Mouse (Mus musculus): ENCODE results near the gene Cog1. TPM values are rescaled to one million over a fixed set of nuclear protein-coding genes. Genes with fewer than 3 reads are reported as not detected.
"Not testable (repeated sequence)": the region's sequence is repeated elsewhere in the genome, so short reads cannot be mapped to it uniquely, and the experiment has no call there.

Gene Cog1
- total RNA-seq, 2 experiments from 2014 or later = 43.7 to 44.0 TPM

- DNase-seq (ENCODE audit: low spot score in 2 of 2); intact Hi-C loops (cut with DNase I): not testable (repeated sequence)
Measured at GRCm38 (mm10) chr11:113660213-113660612, 11.2 kb downstream of the Cog1 start.

DNA sequence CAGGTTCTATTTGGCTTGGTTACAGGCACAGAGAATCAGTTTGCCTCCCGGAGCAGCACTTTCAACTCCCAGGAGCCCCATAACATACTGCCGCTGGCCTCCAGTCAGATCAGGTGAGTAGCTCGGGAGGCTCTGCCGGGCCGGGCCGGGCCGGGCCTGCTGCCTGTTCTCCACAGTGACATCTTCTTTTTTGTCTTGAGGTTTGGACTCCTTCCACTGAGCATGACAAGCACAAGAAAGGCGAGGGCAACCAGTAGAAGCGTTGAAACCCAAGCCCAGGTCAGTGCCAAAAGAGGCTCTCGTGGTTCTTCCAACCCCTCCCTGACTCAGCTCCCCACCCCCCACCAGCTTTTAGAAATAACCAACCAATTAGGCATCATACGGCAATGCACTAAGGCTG, 12.0 kb downstream of the Cog1 start:
- intact Hi-C loops (cut with DNase I) = no loop called here
- no peak for DNase-seq (ENCODE audit: low spot score in 2 of 2)

DNA sequence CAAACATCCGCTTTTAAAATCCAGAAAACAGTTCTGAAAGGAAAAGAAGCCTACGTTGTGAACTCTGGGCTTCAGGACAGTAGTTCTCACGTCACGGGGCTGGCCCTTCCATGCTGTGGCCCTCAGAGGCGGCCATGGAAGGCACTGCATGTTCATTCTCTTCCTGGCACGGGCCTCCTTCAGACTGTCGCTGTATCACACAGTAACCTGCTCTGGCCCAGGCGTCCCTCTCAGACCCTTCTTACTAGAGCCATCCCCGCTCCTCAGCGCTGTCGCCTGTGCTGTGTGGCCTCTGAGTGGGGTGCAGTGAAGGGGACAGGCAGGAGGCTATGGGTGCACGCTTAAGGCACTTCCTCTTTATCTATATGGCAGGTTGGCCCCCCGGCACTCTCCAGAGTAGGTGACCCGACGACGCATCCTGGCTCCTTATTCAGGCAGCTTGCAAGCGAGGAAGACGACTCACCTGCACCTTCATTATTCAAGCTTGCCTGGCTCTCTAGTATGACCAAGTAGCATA, 12.9 kb downstream of the Cog1 start:
- no peak for DNase-seq (ENCODE audit: low spot score in 2 of 2)
- intact Hi-C loops (cut with DNase I) = no loop called here

GRCm38 (mm10) chr11:113664279-113664678, 15.3 kb downstream of the Cog1 start:
- intact Hi-C loops (cut with DNase I) = no loop called here
- DNase-seq (ENCODE audit: low spot score in 2 of 2) = no peak

DNA sequence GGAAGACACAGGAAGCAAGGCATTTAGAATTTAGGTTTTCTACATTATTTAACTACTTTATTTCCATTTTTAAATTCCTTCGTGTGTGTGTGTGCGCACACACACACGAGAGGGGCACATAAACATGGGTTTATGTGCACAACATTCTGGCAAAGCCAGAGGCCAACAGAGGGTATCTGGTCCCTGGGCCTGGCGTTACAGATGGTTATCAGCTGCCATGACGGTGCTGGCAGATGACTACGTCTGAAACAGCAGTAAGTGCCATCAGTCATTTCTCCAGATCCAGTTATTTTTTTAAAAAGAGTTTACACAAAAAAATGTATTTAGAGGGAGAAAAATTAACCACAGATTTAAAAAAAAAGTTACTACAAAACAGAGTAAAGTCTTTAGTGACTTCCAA, 17.2 kb downstream of the Cog1 start:
- no peak for DNase-seq (ENCODE audit: low spot score in 2 of 2)
- intact Hi-C loops (cut with DNase I) = no loop called here

- DNase-seq (ENCODE audit: low spot score in 2 of 2) = no peak
- intact Hi-C loops (cut with DNase I) = no loop called here
Measured at GRCm38 (mm10) chr11:113666648-113667047, 17.7 kb downstream of the Cog1 start.

GRCm38 (mm10) chr11:113667122-113667521, 18.2 kb downstream of the Cog1 start:
- DNase-seq (ENCODE audit: low spot score in 2 of 2) = no peak
- intact Hi-C loops (cut with DNase I) = no loop called here

DNA sequence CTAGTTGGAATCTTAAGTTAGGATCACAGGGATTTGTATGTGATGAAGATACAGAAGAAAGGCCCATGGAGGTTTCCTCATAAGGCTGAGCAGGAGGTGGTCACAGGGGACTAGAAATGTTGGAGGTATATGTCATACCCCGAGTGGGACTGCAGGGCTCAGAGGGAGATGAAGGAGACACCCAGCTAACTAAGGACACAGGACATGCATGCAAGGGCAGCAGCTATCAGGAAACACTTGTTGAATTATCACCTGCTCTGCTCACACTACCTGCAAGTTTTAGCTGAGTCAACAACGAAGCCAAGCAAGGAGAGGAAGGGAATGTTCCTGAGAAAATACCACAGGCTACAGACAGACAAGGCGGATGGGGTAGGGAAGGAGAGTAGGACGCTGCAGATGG, 18.7 kb downstream of the Cog1 start:
- intact Hi-C loops (cut with DNase I) = no loop called here
- no peak for DNase-seq (ENCODE audit: low spot score in 2 of 2)

DNA sequence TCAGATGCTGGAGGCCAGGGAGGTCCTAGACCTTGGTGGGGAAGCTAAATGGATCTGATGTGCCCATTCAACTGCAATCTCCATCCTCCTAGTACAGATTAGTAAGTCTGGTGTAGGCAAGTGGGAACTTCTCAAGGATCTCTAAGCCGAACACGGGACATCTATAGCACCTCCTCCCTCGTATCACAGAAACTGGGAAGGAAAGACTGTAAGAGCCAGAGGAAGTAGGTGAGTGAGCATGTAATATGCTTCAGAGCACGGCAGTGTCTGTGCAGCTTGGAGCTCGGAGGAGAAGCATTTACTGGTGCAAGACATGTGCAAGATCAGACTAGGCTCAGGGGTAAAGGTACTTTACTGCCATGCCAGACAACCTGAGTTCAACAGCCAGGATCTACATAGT, 19.9 kb downstream of the Cog1 start:
- peak in 1 of 2 experiments; percentile 48 for DNase-seq (ENCODE audit: low spot score in 2 of 2)
- intact Hi-C loops (cut with DNase I) = no loop called here

DNA sequence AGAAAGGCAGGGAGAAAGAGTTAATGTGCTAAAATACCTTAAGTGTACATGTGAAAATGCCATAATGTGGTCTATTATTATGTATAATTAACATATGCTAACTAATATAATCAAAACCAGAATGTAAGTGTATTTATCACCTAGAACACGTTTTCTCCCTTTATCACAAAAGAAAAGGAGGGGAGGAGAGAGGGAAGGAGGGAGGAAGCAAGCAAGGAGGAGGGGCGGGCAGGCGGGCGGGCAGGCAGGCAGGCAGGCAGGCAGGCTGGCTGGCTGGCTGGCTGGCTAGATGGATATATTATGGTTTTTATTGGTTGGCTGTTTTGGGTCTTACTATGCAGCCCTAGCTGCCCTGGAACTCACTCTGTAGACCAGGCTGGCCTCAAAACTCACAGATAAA, 20.7 kb downstream of the Cog1 start:
- DNase-seq (ENCODE audit: low spot score in 2 of 2) = no peak
- intact Hi-C loops (cut with DNase I) = no loop called here

DNA sequence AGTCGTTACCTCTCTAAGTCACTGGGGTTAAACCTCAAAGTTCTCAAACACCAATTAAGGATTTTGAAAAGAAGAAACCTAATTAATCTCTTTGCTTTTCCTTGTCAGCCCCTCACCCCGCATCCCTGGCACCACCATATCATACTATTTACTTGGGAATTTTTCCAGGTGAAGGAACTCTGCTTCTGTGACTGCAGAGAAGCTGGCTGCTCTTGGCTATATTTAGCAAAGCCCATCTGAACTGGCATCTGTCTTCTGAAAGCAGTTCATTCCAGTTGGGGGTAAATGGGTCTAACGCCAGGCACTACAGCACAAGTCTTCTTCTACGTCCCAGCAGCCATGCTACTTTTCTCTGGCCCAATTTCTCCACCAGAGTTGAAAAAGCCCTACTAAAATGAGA, 24.6 kb downstream of the Cog1 start:
- DNase-seq (ENCODE audit: low spot score in 2 of 2) = peak in 1 of 2 experiments; percentile 59
- intact Hi-C loops (cut with DNase I) = no loop called here

- DNase-seq (ENCODE audit: low spot score in 2 of 2) = no peak
Measured at GRCm38 (mm10) chr11:113674595-113674994, 25.6 kb downstream of the Cog1 start.

DNA sequence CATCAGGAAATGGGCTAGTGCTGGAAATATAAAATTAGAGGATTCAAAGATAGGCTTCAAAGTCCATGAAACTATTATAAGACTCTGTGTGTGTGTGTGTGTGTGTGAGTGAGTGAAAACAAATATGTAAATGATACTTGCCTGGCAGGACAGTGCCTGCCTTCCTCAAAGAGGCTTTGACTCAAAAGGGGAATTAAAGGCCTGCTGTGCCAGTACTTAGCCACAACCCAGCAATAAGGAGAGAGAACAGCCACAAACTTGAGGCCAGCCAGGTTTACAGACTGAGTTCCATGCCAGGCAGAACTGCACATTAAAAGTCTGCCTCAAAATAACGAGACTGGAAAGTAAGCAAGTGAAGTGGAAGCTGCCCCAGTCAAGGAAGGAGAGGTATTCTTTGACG, 27.9 kb downstream of the Cog1 start:
- intact Hi-C loops (cut with DNase I) = no loop called here

More at GRCm38 (mm10) chr11:113674595-113674994, 25.6 kb downstream of the Cog1 start:
- intact Hi-C loops (cut with DNase I) = no loop called here

DNA sequence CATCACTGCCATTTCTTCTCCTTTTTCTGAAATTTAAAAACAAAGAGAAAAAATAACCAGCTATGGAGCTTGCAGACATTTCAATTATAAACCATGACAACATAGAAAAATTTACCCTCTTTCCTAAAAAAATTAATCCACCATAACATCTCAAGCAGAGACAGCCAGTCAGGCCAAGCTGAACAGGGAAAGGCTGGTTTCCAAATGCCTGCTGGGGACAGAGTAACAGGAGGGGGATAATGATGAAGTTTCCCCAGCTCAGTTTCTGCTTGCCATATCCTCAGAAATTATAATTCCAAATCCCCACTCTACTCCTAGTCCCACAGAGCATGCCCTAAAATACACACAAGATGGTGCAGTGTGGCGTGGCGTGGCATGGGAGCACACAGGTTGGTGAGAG, 28.4 kb downstream of the Cog1 start:
- intact Hi-C loops (cut with DNase I) = no loop called here
- DNase-seq (ENCODE audit: low spot score in 2 of 2) = no peak

More for the DNA sequence above, 27.9 kb downstream of the Cog1 start:
- DNase-seq (ENCODE audit: low spot score in 2 of 2) = no peak

DNA sequence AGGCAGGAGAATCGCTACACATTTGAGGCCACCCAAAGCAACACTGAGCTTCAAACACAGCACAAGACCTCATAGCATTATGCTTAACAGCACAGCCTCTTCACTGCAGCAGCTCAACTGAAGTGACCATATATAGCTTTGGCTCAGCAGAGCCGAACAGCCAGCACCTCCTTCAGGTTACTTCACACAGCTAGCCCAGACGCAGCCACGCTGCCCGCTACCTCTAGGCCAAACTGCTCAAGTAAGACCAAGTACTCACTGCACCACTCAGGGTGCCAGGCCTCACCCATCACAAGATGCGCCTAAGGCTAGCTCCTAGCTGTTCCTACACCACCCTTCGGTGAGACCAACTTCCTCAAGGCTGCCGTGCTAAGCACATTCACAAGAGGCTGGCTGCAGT, 29.4 kb downstream of the Cog1 start:
- intact Hi-C loops (cut with DNase I) = no loop called here
- no peak for DNase-seq (ENCODE audit: low spot score in 2 of 2)

GRCm38 (mm10) chr11:113680954-113681353, 32.0 kb downstream of the Cog1 start:
- DNase-seq (ENCODE audit: low spot score in 2 of 2) = no peak
- intact Hi-C loops (cut with DNase I) = no loop called here

DNA sequence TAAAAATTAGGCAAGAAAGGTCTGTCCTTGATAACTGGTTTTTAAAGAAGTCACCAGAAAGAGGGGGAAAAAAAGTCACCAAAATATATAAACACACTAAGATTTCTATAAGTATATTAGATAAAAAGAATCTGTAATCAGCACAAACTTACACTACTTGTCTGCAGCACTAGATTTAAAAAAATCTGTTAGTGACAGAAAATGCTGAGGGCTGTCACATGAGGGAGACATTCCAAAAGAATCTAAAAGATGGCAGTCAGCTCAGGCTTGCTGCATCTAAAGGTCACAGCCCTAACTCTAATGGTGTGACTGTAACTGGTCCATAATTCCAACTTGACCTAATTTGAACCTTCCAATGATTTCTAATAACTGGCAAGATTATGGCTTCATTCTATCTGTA, 33.0 kb downstream of the Cog1 start:
- no peak for DNase-seq (ENCODE audit: low spot score in 2 of 2)
- intact Hi-C loops (cut with DNase I) = loop anchor here (2.0 kb wide), 1 partner anchor 33 kb away; the partner anchor contains the start of gene Cog1

DNA sequence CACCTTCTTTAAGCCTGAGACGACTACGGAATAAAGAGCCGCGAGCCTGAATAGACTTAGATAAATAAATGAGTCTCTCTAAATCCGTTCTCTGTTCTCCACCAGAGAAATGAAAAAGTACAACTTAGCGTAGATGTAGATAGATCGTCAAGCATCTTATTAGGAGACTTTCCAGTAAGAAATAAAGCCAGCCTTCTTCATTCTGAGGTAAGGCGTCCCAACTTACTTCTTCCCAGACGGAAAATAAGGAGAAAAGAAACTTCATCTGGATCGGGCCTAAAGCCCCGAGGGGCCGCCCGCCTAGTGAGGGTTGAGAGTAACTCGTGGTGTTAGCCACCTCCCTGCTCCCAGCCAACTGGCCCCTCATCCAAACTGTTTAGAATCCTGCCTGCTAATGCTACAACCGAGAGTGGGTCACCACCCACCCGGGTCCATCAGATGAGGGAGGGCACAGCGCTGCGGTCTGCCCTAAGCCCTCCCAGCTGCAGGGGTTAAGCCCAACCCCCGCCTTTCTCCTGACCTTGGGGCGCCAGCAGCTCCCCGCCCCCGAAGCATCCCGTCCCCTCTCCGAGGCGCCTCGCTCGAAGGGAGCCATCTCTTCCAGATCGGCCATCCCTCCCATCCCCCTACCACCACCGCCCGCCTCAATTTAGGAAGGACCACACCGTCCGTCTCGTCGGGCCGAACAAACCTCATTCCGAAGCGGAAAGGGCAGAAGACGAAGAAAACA, 34.1 kb downstream of the Cog1 start:
- DNase-seq (ENCODE audit: low spot score in 2 of 2) = no peak
- intact Hi-C loops (cut with DNase I) = loop anchor here (2.0 kb wide), 1 partner anchor 34 kb away; the partner anchor contains the start of gene Cog1

DNA sequence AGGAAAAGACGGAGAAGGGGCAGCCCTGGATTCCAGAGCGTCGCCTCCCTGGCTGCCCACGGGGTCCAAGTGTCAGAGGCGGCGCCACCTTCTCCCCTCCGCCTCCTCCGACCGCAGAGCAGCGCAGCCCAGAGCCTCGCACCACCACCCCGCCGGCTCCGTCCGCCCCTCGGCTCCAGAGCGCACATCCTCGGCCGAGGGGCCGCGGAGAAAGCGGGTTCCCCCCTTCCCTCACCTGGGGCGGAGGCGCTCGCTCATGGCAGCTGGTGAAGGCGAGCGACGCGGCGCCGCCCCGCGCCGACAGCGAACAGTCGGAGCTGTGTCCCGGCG, 34.6 kb downstream of the Cog1 start:
- intact Hi-C loops (cut with DNase I) = loop anchor here (2.0 kb wide), 1 partner anchor 35 kb away; the partner anchor contains the start of gene Cog1
- no peak for DNase-seq (ENCODE audit: low spot score in 2 of 2)

GRCm38 (mm10) chr11:113683957-113684706, 35.2 kb downstream of the Cog1 start, which contains the start of the genes Fam104a and D11Wsu47e:
TSS of gene Fam104a (minus strand) at chr11:113684155.
TSS of gene D11Wsu47e (plus strand) at chr11:113684412.
- DNase-seq (ENCODE audit: low spot score in 2 of 2) = peak; percentile 95 to 97
- intact Hi-C loops (cut with DNase I) = loop anchor here (2.0 kb wide), 1 partner anchor 35 kb away; the partner anchor contains the start of gene Cog1

Measured in left cerebral cortex, postnatal 25 days (tissue).